8 mouse cellular contexts compared by ENCODE assay signal in the genomic region with DNA sequence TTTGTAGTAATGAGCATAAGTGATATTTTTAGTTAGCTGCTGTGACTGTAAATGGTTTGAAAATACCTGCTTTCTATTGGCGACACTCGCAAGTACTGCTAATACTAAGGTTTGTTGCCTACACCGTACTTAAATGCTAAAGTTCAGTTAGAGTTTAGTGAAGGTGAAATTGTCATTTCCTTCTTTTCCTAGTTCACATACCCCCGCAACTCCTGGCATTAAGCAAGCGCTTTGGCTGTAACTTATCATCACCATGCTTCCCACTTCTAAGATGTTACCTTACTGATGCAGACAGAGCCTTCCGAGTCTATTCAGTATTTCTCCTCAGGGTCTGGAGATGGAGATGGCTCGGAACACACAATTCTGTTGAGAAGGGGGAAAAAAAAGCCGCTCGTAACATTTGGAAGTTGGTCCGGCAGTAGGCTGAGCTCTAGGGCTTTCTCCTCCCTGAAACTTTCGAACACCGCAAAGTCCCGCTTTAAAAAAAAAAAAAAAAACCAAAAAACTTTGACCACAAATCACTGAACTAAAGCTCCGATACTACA. TPM values are rescaled to one million over a fixed set of nuclear protein-coding genes. Genes with fewer than 3 reads are reported as not detected.
A peak's percentile ranks its signal among the peaks of the same experiment; 100 is the strongest.
DNase-seq lines count a peak whose midpoint lies in the region; ATAC-seq and TF ChIP-seq lines count a peak whose summit lies in the region.

No protein-coding gene starts in this region.

- no peak for TF ChIP-seq POLR2A in lung, adult 2 months (IDR thresholded peaks at IDR 0.05; ENCODE audit: borderline replicate concordance, extremely low read depth, low read depth, low read length)

- no peaks in the 10 kb centered on the region for H3K36me3 ChIP-seq in embryonic facial prominence, embryonic 15.5 days
- no peaks in the 10 kb centered on the region for H3K36me3 ChIP-seq in neural tube, embryonic 13.5 days

- no peaks in the 10 kb centered on the region for H3K9me3 ChIP-seq in embryonic facial prominence, embryonic 15.5 days (replicated peaks)
- H3K9me3 ChIP-seq in neural tube, embryonic 13.5 days, result no peaks in the 10 kb centered on the region

- H3K27me3 ChIP-seq in embryonic facial prominence, embryonic 15.5 days, result peaks cover 44% of the 10 kb centered on the region
- H3K27me3 ChIP-seq in neural tube, embryonic 13.5 days, result peaks cover 82% of the 10 kb centered on the region

- no peak overlapping the region for H3K4me3 ChIP-seq in lung, adult 2 months (replicated peaks; ENCODE audit: extremely low read depth, low read depth, low read length)
- 0 out of 2 replicates have a peak overlapping the region, but pooled peaks have one; percentile 62 for H3K4me3 ChIP-seq in embryonic facial prominence, embryonic 15.5 days (replicated peaks)
- peak overlapping the region; percentile 60; the same call in 1 of the 2 replicates for H3K4me3 ChIP-seq in neural tube, embryonic 13.5 days

- H3K27ac ChIP-seq in embryonic facial prominence, embryonic 15.5 days (replicated peaks), result no peak overlapping the region
- H3K27ac ChIP-seq in neural tube, embryonic 13.5 days (replicated peaks), result no peak overlapping the region

- ATAC-seq in embryonic facial prominence, embryonic 15.5 days (ENCODE audit: insufficient number of reproducible peaks, low FRiP score, low TSS enrichment, low read depth), result no peak
- ATAC-seq in neural tube, embryonic 13.5 days (ENCODE audit: low read depth), result no peak

- H3K4me2 ChIP-seq in embryonic facial prominence, embryonic 15.5 days (replicated peaks), result peak overlapping the region; percentile 49; the same call in 1 of the 2 replicates
- H3K4me2 ChIP-seq in neural tube, embryonic 13.5 days, result peak overlapping the region; percentile 49

- H3K9ac ChIP-seq in embryonic facial prominence, embryonic 15.5 days, result no peak overlapping the region
- H3K9ac ChIP-seq in neural tube, embryonic 13.5 days, result no peak overlapping the region

- no peak for TF ChIP-seq CTCF in lung, adult 2 months (IDR thresholded peaks at IDR 0.05; ENCODE audit: insufficient read depth, low read length)

- DNase-seq in lung, adult 2 months, result peak; percentile 5
- no peak for DNase-seq in lung, postnatal 10 days
- peak; percentile 1 for DNase-seq in kidney, postnatal 14 days
- DNase-seq in MN1 (ENCODE audit: low spot score), result no peak
- no peak for DNase-seq in thymus, postnatal 4 days
- no peak for DNase-seq in ovary, postnatal 36 days (ENCODE audit: low spot score)

- WGBS in lung, adult 2 months, result 44% methylated on average over 14 of the region's 14 CpGs
- 22% methylated on average over 14 of the region's 14 CpGs for whole genome bisulfite sequencing in embryonic facial prominence, embryonic 15.5 days
- 27% methylated on average over 14 of the region's 14 CpGs for WGBS in neural tube, embryonic 13.5 days

- no peaks in the 10 kb centered on the region for H3K4me1 ChIP-seq in lung, adult 2 months (ENCODE audit: control insufficient read depth, insufficient read depth, low read length)
- H3K4me1 ChIP-seq in embryonic facial prominence, embryonic 15.5 days, result no peaks in the 10 kb centered on the region
- 0 out of 2 replicates have a peak, but pooled peaks cover 9% of the 10 kb centered on the region for H3K4me1 ChIP-seq in neural tube, embryonic 13.5 days (replicated peaks)

RNA-seq across cellular contexts. Expression of a gene that starts 1.1 kb away (rescaled TPM):
- not detected in 2 replicates for polyA plus RNA-seq in lung, adult 2 months (2012; rRNA removed)
- 0.05 TPM in 1 of 2 replicates, not detected in the other for polyA plus RNA-seq in embryonic facial prominence, embryonic 15.5 days (2015; fragmentation: Nextera tagmentation; extraction: Ambion mirVana)
- polyA plus RNA-seq in neural tube, embryonic 13.5 days (2015; fragmentation: Nextera tagmentation; extraction: Ambion mirVana), result not detected in 2 replicates

RNA-seq across cellular contexts. Expression of a gene that starts 1.5 kb away (rescaled TPM):
- polyA plus RNA-seq in lung, adult 2 months (2012; rRNA removed), result 3.2 and 6.6 TPM in 2 replicates
- polyA plus RNA-seq in embryonic facial prominence, embryonic 15.5 days (2015; fragmentation: Nextera tagmentation; extraction: Ambion mirVana), result 61.3 and 71.3 TPM in 2 replicates
- 122 and 139 TPM in 2 replicates for polyA plus RNA-seq in neural tube, embryonic 13.5 days (2015; fragmentation: Nextera tagmentation; extraction: Ambion mirVana)

Comparison
In these comparisons a context has a peak if more than half of its experiments do, and no peak if none do; other contexts are left out.
1. DNase-seq: peak in lung, adult 2 months (single experiment) and kidney, postnatal 14 days (single experiment); none in lung, postnatal 10 days (single experiment), MN1 (single experiment), thymus, postnatal 4 days (single experiment) and ovary, postnatal 36 days (single experiment).